Mouse (Mus musculus) liver, adult 2 months (tissue): ENCODE results near the gene Gm8251.

ENCODE experiments used
- CTCF ChIP-seq: fragments of 200-500 bp; IDR thresholded peaks from 2 replicates; pipeline ENCODE4 v1.5.1; 2011; ENCODE audit warnings: low read depth, low read length, control low read depth
- POLR2A ChIP-seq: fragments of 200-500 bp; IDR thresholded peaks from 2 replicates; pipeline ENCODE4 v1.6.1; 2011; ENCODE audit warnings: low read length, control low read depth; ENCODE audit not compliant: insufficient read depth; ENCODE audit errors: extremely low read depth

GRCm38 (mm10) chr1:44057805-44058204 is 3.9 kb downstream of the Gm8251 start:
- TF ChIP-seq CTCF (no peak), POLR2A (no peak)
